Mouse (Mus musculus) small intestine, adult 2 months (tissue): ENCODE results near the gene Slc29a1. TPM values are rescaled to one million over a fixed set of nuclear protein-coding genes. Genes with fewer than 3 reads are reported as not detected.

ENCODE experiments used
- H3K27ac ChIP-seq: fragments of 200-500 bp; 2 replicates; pipeline ENCODE4 v1.5.1; 2012; ENCODE audit warnings: low read depth, low read length, control low read depth, inconsistent platforms; ENCODE audit not compliant: insufficient read depth
- H3K27me3 ChIP-seq: fragments of 200-500 bp; 2 replicates; pipeline ENCODE4 v1.6.1; 2012; ENCODE audit warnings: mild to moderate bottlenecking, moderate library complexity, low read length, inconsistent platforms; ENCODE audit not compliant: control insufficient read depth, insufficient read depth
- H3K36me3 ChIP-seq: fragments of 200-500 bp; 2 replicates; pipeline ENCODE4 v1.6.1; 2012; ENCODE audit warnings: mild to moderate bottlenecking, low read length, control low read depth, inconsistent platforms; ENCODE audit not compliant: control insufficient read depth, insufficient read depth
- H3K4me1 ChIP-seq: fragments of 200-500 bp; 2 replicates; pipeline ENCODE4 v1.6.1; 2012; ENCODE audit warnings: low read length, inconsistent platforms, mixed read lengths; ENCODE audit not compliant: control insufficient read depth, insufficient read depth, insufficient read length
- H3K4me3 ChIP-seq: fragments of 200-500 bp; 2 replicates; pipeline ENCODE4 v1.5.1; 2012; ENCODE audit warnings: low read depth, mild to moderate bottlenecking, control low read depth, inconsistent platforms, low read length, moderate library complexity
- CTCF ChIP-seq: fragments of 200-500 bp; IDR thresholded peaks from 2 replicates; pipeline ENCODE4 v1.5.1; 2012; ENCODE audit warnings: low read depth, mild to moderate bottlenecking, control low read depth, inconsistent platforms, low read length, moderate library complexity, mixed read lengths; ENCODE audit not compliant: insufficient replicate concordance, insufficient read length; ENCODE audit errors: extremely low read depth
- POLR2A ChIP-seq: fragments of 200-500 bp; IDR thresholded peaks from 2 replicates; pipeline ENCODE4 v1.6.1; 2012; ENCODE audit warnings: low read depth, mild to moderate bottlenecking, control low read depth, inconsistent platforms, low read length, moderate library complexity
- WGBS: fragments of 180-500 bp; shearing (Covaris S2); methylation state at CpG from one replicate; pipeline ENCODE4 v1.1.7; 2018; 5-methylcytosine and 5-hydroxymethylcytosine counted together
- polyA plus RNA-seq: library from polyadenylated mRNA; depleted of rRNA; stranded (reverse); fragments of >200 nt; gene quantifications from 2 replicates; pipeline ENCODE4 v1.2.3, GENCODE M21; 2012

Gene Slc29a1
- polyA plus RNA-seq, 1 experiment: 35.2 TPM

GRCm38 (mm10) chr17:45588370-45588769 is 11.0 kb downstream of the Slc29a1 start:
- H3K27ac ChIP-seq: no peak overlapping the region
- no peak overlapping the region for H3K4me3 ChIP-seq
- TF ChIP-seq POLR2A (no peak), CTCF (no peak)
- no peaks in the 10 kb centered on the region for H3K27me3 ChIP-seq
- WGBS: 90% methylated on average over 7 of the region's 7 CpGs
- H3K4me1 ChIP-seq: peaks cover 7% of the 10 kb centered on the region
- H3K36me3 ChIP-seq: peaks cover 3% of the 10 kb centered on the region; the same call in 1 of the 2 replicates

- H3K36me3 ChIP-seq: peaks cover 3% of the 10 kb centered on the region; the same call in 1 of the 2 replicates
- H3K27me3 ChIP-seq: no peaks in the 10 kb centered on the region
- 96% methylated on average over 3 of the region's 3 CpGs for WGBS
- H3K27ac ChIP-seq: no peak overlapping the region
- peaks cover 3% of the 10 kb centered on the region for H3K4me1 ChIP-seq
- H3K4me3 ChIP-seq: no peak overlapping the region
- TF ChIP-seq CTCF (peak; percentile 22; the same call in 1 of the 2 replicates), POLR2A (no peak)
Measured at GRCm38 (mm10) chr17:45586449-45586837, 13.0 kb downstream of the Slc29a1 start.

GRCm38 (mm10) chr17:45585725-45586448 is 13.5 kb downstream of the Slc29a1 start:
- TF ChIP-seq POLR2A (no peak), CTCF (no peak)
- Histone ChIP-seq H3K27ac (peak overlapping the region; percentile 61), H3K4me1 (peaks cover 3% of the 10 kb centered on the region), H3K4me3 (no peak overlapping the region), H3K36me3 (peaks cover 3% of the 10 kb centered on the region; the same call in 1 of the 2 replicates), H3K27me3 (no peaks in the 10 kb centered on the region)
- 89% methylated on average over 23 of the region's 23 CpGs for WGBS

- H3K36me3 ChIP-seq: peaks cover 3% of the 10 kb centered on the region; the same call in 1 of the 2 replicates
- peak; percentile 89 for TF ChIP-seq CTCF
- no peak for TF ChIP-seq POLR2A
- H3K4me1 ChIP-seq: peaks cover 3% of the 10 kb centered on the region
Measured at GRCm38 (mm10) chr17:45584939-45585678, 14.3 kb downstream of the Slc29a1 start.

GRCm38 (mm10) chr17:45584096-45584896 is 15.1 kb downstream of the Slc29a1 start:
- no peak for TF ChIP-seq POLR2A
- no peak for TF ChIP-seq CTCF
- H3K27ac ChIP-seq: peak overlapping the region; percentile 61
- no peaks in the 10 kb centered on the region for H3K27me3 ChIP-seq
- H3K36me3 ChIP-seq: no peaks in the 10 kb centered on the region; the same call in 1 of the 2 replicates
- 54% methylated on average over 12 of the region's 12 CpGs for WGBS
- H3K4me3 ChIP-seq: peak overlapping the region; percentile 31
- peaks cover 3% of the 10 kb centered on the region for H3K4me1 ChIP-seq

More at GRCm38 (mm10) chr17:45584939-45585678, 14.3 kb downstream of the Slc29a1 start:
- peak overlapping the region; percentile 61 for H3K27ac ChIP-seq
- 58% methylated on average over 14 of the region's 14 CpGs for WGBS
- no peaks in the 10 kb centered on the region for H3K27me3 ChIP-seq
- H3K4me3 ChIP-seq: no peak overlapping the region

GRCm38 (mm10) chr17:45582715-45583355 is 16.6 kb downstream of the Slc29a1 start:
- peak; percentile 62; the same call in 1 of the 2 replicates for TF ChIP-seq CTCF
- TF ChIP-seq POLR2A: no peak
- 58% methylated on average over 6 of the region's 6 CpGs for WGBS
- Histone ChIP-seq H3K4me1 (peaks cover 3% of the 10 kb centered on the region), H3K27me3 (no peaks in the 10 kb centered on the region), H3K4me3 (no peak overlapping the region), H3K36me3 (no peaks in the 10 kb centered on the region; the same call in 1 of the 2 replicates), H3K27ac (no peak overlapping the region)
